Mouse (Mus musculus): ENCODE measurements around the gene Nfkb1.

Gene Nfkb1

DNA sequence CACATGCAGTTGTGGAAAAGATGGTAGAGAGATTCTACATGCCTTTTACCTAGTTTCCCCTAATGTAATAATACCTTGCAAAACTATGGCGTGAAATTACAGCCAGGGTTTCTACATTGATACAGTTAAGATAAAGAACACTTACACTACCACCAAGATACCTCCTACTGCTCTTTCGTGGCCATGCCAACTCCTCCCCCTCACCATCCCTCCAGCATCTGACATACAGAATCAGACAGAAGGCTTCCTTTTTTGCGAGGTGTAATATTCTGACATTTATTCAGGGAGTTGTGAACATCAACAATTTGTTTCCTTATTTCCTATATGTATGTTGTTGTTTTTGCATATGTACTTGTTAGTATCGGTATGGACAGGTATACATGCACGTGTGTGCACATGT lies 11.3 kb upstream of the Nfkb1 start:
- in situ Hi-C loops (cut with MboI), result no loop called here

DNA sequence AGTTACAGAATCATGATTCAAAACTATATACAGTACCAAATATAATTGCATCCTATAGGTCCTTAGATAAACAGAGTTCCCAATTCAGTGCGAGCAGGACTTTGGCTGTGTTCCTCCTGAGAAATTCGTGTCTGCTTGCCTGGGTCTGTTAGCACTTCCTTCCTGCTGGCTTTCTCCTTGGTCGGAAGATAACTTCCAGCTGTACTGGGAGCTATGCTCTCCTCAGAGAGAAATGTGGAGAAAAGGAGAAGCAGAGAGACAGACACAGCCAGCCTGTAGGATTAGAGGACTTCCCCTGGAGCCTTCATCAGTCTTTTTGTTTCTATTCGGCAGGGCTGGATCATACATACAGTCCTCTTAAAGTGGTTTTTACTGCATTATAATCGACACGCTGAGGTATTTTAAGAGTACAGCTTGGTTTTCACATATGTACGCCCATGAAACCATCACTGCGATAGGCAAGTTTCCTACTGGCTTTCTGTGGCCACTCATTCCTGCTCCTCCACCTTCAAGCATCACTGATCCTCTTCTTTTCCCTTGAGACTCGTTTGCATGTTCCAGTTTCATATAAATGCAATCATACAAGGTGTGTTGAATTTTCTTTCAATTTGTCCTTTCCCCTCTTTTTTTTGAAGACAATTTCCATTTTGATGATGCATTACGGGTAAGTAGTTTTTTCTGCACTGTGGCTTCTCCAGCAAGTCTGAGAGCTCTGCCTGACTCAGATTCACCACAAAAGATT lies 8.3 kb upstream of the Nfkb1 start:
- in situ Hi-C loops (cut with MboI), result no loop called here

DNA sequence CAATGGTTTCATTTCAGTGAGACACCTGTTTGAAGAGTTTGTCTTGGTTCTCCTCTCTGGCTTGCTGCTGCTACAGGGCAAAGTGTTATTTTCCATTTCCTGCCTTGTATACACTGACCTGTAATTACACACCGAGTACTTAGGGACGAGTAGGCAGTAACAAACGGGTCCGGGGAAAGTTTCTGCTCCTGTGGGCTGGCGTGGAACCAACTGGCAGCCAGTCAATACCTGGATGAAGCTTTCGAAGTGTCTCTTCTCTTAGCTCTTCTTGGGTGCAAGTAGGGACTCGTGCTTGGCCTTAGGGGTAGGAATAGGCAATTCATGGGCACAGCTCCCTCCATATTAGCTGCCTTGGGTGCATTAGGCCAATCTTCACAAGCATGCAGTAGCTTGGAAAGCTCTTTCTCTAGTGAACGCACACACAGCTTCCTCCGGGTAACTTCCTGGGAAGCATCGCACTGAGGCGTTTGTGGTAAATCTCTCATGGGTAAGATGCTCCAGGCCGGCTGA lies 7.2 kb upstream of the Nfkb1 start:
- in situ Hi-C loops (cut with MboI), result no loop called here

DNA sequence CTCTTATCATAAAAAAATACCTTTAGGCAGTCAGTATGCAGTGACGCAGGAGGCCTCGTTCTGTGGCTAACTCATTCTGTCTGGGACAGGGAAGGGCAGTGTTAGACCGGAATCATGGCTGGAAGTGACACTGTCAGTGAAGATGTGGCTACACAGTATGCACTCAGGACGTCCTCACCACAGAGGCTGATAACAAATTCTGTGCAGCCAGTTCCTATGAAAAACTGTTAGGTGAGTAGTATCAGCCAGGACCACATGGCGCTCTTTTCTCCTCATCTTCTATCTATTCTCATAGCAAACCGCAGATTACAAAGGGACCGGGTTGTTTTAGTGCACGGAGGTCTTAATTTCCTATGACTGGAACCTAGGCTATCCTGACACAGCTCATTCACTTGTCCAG lies 4.9 kb upstream of the Nfkb1 start:
- in situ Hi-C loops (cut with MboI), result no loop called here

DNA sequence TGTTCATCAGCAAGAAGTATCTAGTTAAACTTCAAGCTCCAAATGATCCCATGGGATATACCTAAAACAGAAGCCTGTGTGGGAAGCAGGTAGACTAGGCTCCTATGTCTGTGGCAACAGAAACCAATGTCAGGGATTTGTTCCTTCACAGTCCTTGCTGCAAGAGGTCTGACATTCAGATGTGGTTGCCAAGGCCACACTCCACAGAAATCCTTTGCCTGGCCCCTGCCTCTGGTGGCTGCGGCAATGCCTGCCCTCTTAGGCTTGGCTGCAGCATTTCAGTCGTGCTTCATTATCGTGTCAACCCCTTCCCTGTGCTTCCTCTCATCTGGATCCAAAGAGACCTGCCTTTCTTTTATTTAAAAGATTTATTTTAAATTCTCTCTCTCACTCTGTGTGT lies 1.7 kb upstream of the Nfkb1 start:
- in situ Hi-C loops (cut with MboI), result no loop called here

DNA sequence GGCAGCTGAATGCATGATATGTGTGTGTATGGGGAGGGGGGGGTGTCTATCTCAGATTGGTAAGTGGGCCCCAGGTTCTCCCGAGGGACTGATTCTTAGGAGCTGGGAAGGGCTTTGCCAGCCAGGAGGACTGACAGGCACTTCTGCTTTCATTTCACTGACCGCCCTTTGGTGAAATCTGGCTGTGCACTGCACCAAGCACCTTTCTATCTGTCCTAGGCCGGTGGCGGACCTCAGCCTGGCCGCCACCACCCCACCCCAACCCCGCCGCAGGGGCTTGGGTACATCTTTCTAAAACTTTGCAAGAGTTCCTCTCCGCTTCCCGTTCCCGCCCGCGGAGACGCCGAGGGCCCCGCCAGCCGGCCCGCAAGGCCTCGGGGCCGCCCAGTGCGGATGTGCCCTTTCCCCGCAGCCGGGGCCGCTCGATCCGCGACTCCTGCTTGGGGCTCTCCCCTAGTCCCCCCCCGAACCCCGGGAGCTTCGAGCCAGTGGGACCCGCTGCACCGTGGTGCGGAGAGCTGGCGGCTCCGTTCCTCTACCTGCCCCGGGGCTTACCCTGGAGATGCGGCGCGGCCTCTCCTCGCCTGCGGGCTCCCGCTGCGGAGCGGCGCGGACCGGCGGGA lies 668 bp downstream of the Nfkb1 start:
- in situ Hi-C loops (cut with MboI), result no loop called here

DNA sequence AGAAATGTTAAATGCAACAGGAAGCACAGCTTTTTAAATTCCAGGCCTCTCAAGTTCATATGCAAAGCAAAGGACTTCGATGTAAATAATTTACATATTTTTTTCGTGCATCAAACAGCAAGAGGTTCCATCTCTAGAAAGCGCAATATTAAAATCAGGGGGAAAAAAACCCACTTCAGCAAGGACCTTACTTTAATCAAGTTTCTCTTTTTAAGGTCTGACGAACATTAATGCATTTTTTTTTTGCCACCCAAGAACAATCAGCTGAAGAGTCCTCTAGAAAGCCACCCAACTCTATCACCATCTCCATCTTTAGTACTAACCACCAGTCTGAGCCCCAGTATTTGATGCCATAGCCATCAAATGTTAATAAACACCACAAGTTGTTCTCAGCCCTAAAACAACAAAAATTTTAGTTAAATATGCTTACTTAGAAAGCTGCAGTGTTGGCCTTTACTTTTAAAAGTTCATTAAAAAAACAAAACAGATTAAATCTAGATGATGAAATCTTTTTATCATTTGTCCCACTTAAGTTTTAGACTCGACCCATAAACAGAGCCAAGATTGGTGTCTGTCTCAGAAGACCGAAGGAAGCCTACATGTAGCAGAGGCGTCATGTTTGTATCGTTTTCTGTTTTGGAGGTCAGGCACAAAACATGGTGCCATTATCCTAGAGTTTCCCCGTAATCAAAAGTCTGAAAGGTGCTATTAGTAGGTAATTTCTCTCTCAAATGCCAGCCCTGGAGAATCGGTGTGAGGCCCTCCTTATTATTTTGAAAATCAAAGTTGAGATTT lies 1.4 kb downstream of the Nfkb1 start:
- in situ Hi-C loops (cut with MboI), result no loop called here

DNA sequence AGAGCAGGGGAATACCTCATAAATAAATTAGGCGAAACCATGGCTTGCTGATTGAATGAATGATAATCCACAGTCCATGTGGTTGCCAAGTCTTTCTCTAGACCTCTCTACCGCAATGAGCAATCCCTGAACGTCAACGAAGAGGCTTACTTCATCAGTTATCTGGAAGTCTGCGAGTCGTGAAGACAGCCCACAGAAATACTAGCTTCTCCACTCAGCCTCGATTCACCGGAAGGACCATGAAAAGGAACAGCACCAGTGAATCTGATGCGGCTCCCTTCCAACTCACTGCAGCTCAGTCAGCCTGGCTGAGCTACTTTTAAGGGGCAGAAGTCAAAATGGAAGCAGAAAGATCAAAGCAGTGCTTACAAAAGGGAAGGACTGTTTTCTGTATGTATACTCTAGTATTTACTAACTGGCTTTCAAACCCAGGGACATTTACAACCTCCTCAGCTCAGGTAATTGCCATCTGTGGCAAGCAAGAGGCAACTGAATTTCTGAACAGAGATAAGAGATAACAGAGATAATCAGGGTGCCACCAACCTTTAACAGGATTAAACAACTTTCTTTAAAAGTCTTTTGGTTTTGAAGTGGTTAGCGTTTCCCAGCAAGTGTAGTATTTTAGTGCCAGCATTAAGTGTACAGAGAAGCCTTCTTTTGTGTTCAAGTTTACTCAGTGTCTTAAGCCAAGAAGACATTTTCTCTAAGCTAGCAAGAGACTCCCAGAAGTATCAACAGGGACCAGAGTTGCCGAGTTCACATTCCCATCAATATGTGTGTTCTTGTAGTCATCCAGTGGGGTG lies 2.2 kb downstream of the Nfkb1 start:
- in situ Hi-C loops (cut with MboI), result no loop called here

DNA sequence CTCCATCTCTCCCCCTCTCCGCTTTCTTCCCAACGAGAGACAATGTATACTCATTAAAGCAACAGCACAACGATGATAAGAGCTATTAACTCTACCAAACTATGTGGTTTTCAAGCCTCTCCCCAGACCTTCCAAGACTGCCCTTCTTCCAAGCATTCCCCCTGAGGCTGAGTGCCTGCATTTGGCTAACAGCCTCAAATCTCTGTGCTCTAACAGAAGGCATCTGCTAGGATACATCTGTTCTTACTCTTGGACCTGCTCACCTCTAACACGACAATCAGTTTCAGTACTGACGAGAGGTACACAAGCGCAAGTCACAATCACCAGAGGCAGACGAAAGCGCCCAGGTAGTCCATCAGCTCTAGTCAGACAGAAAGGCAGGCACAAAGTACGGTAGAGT lies 3.4 kb downstream of the Nfkb1 start:
- in situ Hi-C loops (cut with MboI), result no loop called here

DNA sequence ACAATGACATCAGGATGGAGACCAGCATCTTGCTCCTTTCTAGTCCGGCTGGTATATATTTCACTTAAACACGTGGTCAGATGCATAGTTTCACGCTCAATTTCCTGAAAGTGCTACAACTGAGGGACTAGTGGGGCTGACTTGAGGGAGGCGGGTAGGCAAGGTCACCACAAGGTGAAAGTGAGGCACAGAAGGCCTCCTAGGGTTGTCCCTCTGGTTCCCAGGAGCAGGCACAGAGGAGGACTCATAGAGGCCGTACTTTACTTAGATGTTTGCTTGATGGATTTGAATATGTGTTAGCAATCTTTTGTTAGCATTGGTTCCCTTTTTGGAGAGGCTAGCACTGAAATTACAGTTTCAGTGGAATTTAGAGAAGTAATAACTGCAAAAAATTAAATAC lies 4.9 kb downstream of the Nfkb1 start:
- in situ Hi-C loops (cut with MboI), result no loop called here

DNA sequence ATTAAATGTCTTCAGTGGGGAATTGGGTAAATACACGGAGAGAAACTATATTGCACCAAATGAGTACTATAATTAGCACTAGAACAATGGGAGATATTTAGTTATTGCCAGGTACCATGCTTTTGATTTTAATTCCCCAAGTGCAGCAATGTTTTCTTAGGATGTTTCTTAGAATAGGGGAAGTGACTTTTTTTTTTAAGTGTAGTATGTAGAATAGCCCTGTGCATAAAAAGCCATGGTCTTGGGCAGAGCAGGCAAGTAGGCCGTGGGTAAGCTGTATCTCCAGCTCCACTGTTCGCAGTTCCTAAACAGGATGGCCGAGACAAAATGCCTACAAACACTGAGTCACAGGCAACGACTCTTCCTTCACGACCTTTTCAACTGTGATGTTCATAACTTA lies 8.1 kb downstream of the Nfkb1 start:
- in situ Hi-C loops (cut with MboI), result no loop called here

DNA sequence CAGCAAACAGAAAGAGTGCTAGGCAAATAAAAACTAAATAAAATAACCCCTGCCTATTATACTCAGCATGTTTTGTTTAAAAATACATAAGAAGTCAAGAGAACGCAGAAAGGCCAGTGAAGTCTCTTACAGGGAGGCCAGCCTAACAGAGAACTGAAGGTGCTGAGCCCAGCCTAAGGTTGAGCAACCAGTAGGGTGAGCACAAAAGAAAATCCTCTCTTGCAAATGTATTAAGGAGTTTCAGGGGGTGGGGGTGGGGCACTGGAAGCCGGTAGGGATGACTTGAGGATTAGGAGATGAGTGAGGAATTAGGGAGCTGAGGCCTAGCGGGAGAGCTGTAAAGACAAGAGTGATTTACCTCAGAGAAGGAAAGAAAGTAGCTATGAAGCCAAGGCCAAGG lies 9.1 kb downstream of the Nfkb1 start:
- in situ Hi-C loops (cut with MboI), result no loop called here

DNA sequence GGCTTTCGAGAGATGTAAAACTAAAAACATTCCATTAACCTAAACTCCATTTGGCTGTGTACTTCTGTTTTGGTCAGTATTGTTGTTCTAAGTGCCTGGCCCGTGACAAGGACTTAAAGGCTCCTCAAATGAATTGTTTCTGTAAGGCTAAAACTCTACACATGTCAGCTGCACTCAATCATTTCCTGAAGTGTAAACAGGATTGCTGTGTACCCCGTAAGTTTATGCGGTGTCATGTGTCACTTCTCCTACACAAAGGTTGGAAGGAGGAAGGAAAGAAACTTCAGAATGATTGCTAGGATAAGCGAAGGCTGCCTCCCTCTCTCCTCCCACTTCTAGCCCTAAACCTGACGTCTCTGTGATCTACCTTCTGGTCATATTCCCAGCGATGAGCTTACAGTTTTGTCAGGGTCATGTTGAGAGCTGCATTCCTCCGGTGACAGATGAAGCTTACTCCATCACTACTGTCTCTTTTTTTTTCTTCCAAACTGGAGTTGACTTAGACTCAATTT lies 10.0 kb downstream of the Nfkb1 start:
- in situ Hi-C loops (cut with MboI), result no loop called here

DNA sequence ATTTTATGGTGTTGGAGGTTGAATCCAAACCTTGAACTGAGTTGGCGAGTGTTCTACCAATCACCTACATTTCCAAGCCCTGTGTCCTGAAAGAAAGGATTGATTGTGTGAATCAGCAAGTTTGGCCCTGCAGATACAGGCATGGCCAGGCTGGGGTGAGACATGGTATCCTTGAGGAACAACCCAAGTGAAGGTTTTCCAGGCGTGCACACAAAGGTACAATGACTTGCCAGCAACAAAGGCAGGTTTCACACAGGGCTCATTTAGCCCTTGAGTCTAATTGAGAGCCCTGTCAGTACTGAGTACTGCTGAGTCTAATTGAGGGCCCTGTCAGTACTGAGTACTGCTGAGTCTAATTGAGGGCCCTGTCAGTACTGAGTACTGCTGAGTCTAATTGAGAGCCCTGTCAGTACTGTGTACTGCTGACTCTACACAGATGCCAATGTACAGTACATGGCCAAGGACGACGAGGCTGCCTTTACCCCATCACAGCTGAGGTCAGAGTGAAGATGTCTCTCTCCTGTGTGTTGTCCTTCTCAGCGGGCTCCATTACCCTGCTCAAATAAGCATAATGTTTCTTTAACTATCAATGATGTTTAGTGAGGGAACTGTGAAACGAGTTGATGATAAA lies 11.0 kb downstream of the Nfkb1 start:
- in situ Hi-C loops (cut with MboI), result no loop called here

DNA sequence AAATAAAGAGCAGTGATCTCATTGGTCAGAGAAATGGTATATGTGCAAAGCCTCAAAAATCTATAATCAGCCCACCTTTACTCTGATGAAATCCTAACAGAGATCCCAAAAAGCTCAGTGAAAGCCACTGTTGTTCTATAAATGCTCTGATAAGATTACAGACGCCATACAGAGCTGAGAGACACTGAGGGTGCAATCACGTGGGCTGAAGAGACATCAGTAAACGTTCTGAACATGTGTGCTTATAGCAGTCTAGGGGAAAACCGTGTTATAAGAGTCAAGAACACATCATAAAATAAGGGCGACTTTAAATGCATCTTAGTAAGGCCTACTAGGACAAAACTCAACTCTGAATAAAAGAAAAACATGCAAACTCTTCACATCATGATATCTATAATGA lies 14.3 kb downstream of the Nfkb1 start:
- in situ Hi-C loops (cut with MboI), result no loop called here

DNA sequence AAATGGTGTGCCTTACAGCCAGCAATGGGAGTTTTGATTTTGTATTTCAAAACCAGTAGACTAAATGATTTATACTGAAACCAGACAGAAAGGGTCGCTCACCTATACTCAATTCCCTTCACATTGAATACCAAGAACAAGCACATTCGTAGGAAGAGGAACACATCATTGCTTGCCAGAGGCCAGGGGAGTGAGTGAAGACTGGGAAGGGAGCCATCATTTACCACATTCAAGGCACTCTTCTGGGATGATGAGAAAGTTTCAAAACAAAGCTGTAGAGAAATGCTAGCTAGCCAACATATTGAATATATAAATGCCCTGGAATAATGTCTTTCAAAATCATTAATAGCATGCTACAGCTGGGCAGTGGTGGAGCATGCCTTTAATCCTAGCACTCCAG lies 15.0 kb downstream of the Nfkb1 start:
- in situ Hi-C loops (cut with MboI), result no loop called here

DNA sequence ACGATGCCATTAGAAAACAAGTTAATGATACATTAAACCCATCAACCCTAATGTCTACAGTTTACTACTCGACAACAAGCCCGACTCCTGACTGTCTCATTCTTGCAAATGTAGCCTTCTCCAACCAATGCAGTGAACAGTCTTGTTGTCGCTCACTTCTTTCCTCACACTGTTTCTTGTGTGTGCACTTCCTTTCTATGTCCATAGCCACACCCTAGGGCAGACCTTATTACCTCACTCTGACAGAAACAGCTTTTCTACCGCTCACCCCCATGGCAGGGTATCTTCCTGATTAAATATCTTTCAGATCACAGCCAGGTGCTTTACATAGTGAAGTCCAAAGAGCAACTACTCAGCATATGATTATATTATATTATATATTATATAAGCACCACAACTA lies 15.9 kb downstream of the Nfkb1 start:
- in situ Hi-C loops (cut with MboI), result no loop called here

DNA sequence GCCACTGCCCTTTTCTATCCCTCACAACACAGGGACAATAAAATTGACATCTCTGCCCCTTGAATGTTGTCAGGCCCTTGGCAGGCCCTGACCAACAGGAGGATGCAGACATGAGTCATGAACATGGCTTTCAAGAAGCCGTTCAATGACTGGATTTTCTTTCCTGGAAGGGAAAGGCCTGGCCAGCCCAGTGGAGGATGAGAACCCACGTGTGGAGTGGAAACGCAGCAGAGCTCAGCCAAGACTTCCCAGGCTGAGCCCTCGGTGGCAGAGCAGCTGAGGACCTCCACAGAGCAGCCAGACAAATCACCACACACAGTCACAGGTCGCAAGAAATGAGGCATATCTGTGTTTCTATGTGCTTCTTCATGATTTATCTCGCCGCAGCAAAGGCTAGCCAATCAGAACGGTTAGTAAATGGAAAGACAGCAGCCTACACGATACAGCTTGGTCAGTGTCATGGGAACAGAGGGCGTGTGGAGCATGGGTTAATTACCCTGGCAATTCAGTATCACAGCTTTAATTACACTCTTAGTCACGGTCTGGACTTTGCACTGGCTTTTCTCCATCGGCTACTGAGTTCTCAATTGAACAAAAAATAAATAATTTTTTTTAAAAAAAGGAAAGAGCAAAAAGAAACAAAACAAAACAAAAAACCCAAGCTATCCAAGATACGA lies 16.5 kb downstream of the Nfkb1 start:
- in situ Hi-C loops (cut with MboI), result no loop called here

DNA sequence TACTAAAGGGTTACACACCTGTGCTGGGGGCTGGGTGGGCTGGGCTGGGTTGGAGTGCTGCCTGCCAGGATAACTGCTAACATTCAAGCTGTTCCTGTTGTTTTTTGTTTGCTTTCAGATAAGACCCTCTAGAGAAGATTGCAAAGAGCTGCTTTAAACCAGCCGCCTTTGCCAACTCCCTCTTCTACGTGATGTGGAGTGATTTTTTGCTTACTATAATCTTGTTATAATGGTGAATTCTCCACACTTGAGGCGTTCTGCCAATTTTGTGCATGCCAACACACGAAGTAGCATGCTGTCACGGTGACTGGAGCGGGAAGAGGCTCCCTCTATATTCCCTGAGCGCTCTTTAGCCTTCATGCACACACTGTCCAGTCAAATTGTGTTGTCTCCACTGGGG lies 17.7 kb downstream of the Nfkb1 start:
- in situ Hi-C loops (cut with MboI), result no loop called here

DNA sequence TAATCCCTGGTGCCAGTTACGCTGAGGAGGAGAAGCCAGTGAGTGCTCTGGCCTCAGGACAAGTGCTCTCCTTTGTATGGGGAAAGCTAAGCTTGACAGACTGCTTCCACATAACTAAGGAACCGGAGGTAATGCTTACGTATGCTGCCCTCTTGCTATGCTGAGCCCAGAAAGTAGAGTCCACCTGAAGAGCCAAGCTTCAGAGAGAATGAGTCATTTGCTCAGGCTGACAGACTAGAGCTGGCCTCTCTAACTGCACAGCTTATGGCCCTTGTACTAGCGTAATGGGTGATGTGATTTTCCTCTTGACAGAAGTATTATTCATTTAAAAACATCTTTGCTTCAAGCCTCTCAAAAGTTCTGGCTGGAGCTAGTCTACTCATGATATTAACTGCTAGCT lies 18.3 kb downstream of the Nfkb1 start:
- in situ Hi-C loops (cut with MboI), result no loop called here

DNA sequence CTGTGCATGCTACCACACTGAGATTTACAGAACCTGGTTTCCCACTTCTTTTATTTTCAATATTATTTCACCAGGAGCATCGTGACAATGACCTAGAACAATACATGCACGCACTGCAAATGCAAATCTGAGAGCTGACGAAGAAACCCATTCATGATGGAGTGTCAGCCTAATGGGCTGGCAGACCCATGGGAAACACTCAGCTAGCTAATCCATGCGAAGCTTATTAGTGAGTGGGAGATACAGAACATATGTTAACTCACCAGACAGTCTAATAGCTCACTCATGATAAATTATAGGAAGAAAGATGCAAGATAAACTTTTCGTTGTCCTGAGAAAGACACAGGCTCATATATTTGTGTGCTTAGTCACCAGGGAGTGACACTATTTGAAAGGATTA lies 19.2 kb downstream of the Nfkb1 start:
- in situ Hi-C loops (cut with MboI), result no loop called here

All from mature B cell (primary cell).